Mouse (Mus musculus) intestine, embryonic 16.5 days (tissue): ENCODE results near the gene Isyna1. TPM values are rescaled to one million over a fixed set of nuclear protein-coding genes. Genes with fewer than 3 reads are reported as not detected.
A peak's percentile ranks its signal among the peaks of the same experiment; 100 is the strongest.

ENCODE experiments used
- ATAC-seq: fragments of 200-750 bp; cut with Nextera tagmentation; 2 replicates; pipeline ENCODE4 v1.8.0; 2017; ENCODE audit warnings: moderate TSS enrichment, moderate library complexity
- H3K27ac ChIP-seq: fragments of 300-500 bp; sonication (generic); 2 replicates; pipeline ENCODE4 v1.5.1; 2014; ENCODE audit warnings: mild to moderate bottlenecking, low read length
- H3K27me3 ChIP-seq: fragments of 300-500 bp; sonication (generic); replicated peaks from 2 replicates; pipeline ENCODE4 v1.6.1; 2014; ENCODE audit warnings: low read length, control low read depth, mixed read lengths; ENCODE audit not compliant: control insufficient read depth, insufficient read depth
- H3K36me3 ChIP-seq: fragments of 300-500 bp; sonication (generic); 2 replicates; pipeline ENCODE4 v1.6.1; 2014; ENCODE audit warnings: low read length, control low read depth; ENCODE audit not compliant: control insufficient read depth, insufficient read depth
- H3K4me1 ChIP-seq: fragments of 300-500 bp; sonication (generic); 2 replicates; pipeline ENCODE4 v1.6.1; 2014; ENCODE audit warnings: low read length, control low read depth, mixed read lengths; ENCODE audit not compliant: control insufficient read depth, insufficient read depth
- H3K4me2 ChIP-seq: fragments of 300-500 bp; sonication (generic); 2 replicates; pipeline ENCODE4 v1.6.1; 2014; ENCODE audit warnings: low read depth, low read length, control low read depth
- H3K4me3 ChIP-seq: fragments of 300-500 bp; sonication (generic); 2 replicates; pipeline ENCODE4 v1.5.1; 2014; ENCODE audit warnings: mild to moderate bottlenecking, low read length
- H3K9ac ChIP-seq: fragments of 300-500 bp; sonication (generic); 2 replicates; pipeline ENCODE4 v1.6.1; 2014; ENCODE audit warnings: low read depth, low read length
- H3K9me3 ChIP-seq: fragments of 300-500 bp; sonication (generic); 2 replicates; pipeline ENCODE4 v1.6.1; 2016; ENCODE audit warnings: low read length, control low read depth; ENCODE audit not compliant: control insufficient read depth
- WGBS: fragments of 180-500 bp; shearing (Covaris S2); extraction: QIAGEN DNeasy Blood & Tissue Kit; methylation state at CpG from one replicate; pipeline ENCODE4 v1.1.7; 2014; 5-methylcytosine and 5-hydroxymethylcytosine counted together
- polyA plus RNA-seq: library from polyadenylated mRNA; unstranded; fragments of >200 nt; fragmentation: Nextera tagmentation; extraction: Ambion mirVana; gene quantifications from 2 replicates; pipeline ENCODE4 v1.2.1, GENCODE M21; 2015

Gene Isyna1
- polyA plus RNA-seq, 1 experiment from 2014 or later, result 121 TPM

GRCm38 (mm10) chr8:70638752-70639151 is 44.6 kb downstream of the Isyna1 start:
- peak; percentile 58 for ATAC-seq
- Histone ChIP-seq H3K9ac (no peak overlapping the region), H3K4me2 (no peak overlapping the region), H3K9me3 (no peaks in the 10 kb centered on the region), H3K36me3 (no peaks in the 10 kb centered on the region), H3K4me1 (peaks cover 20% of the 10 kb centered on the region), H3K27me3 (no peaks in the 10 kb centered on the region), H3K27ac (peak overlapping the region; percentile 43; the same call in 1 of the 2 replicates), H3K4me3 (no peak overlapping the region)
- WGBS, result 50% methylated on average over 9 of the region's 9 CpGs

DNA sequence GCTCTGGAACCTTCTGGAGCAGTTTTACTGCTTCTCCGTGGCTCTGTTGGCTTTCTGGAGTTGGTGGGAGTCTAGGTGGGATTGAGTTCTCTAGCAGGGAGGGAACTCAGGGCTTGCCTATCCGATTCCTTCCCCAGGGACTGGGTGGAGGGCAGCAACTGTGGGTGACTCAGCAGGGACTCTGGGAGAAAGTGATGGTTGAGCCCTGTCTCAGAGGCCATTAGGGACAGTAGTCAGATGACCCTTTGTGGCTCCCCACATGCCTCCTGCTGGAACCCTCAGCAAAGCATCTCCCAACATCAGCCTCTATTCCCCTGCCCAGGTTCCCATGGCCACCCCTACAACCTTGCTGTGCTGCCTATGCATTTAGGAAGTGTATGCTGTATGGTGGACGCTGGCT is 48.8 kb downstream of the Isyna1 start:
- no peak for ATAC-seq
- no peak overlapping the region for H3K27ac ChIP-seq
- 68% methylated on average over 3 of the region's 3 CpGs for WGBS

GRCm38 (mm10) chr8:70644065-70644464 is 49.9 kb downstream of the Isyna1 start:
- Histone ChIP-seq H3K4me2 (no peak overlapping the region), H3K27ac (no peak overlapping the region), H3K27me3 (no peaks in the 10 kb centered on the region), H3K9ac (no peak overlapping the region), H3K4me3 (no peak overlapping the region), H3K36me3 (no peaks in the 10 kb centered on the region), H3K9me3 (no peaks in the 10 kb centered on the region), H3K4me1 (peaks cover 25% of the 10 kb centered on the region)
- WGBS, result 77% methylated on average over 2 of the region's 2 CpGs
- no peak for ATAC-seq

More for the DNA sequence above, 48.8 kb downstream of the Isyna1 start:
- H3K9me3 ChIP-seq, result no peaks in the 10 kb centered on the region
- no peak overlapping the region for H3K4me3 ChIP-seq
- no peak overlapping the region for H3K9ac ChIP-seq
- peaks cover 26% of the 10 kb centered on the region for H3K4me1 ChIP-seq
- no peak overlapping the region for H3K4me2 ChIP-seq
- H3K36me3 ChIP-seq, result no peaks in the 10 kb centered on the region
- H3K27me3 ChIP-seq, result no peaks in the 10 kb centered on the region

GRCm38 (mm10) chr8:70645501-70646224 is 51.5 kb downstream of the Isyna1 start:
- H3K9me3 ChIP-seq, result no peaks in the 10 kb centered on the region
- H3K27me3 ChIP-seq, result no peaks in the 10 kb centered on the region
- H3K36me3 ChIP-seq, result peaks cover 3% of the 10 kb centered on the region; the same call in 1 of the 2 replicates
- no peak overlapping the region for H3K9ac ChIP-seq
- ATAC-seq, result no peak
- WGBS, result 51% methylated on average over 17 of the region's 17 CpGs
- no peak overlapping the region for H3K4me2 ChIP-seq
- H3K27ac ChIP-seq, result peak overlapping the region; percentile 33
- no peak overlapping the region for H3K4me3 ChIP-seq
- peaks cover 40% of the 10 kb centered on the region for H3K4me1 ChIP-seq

DNA sequence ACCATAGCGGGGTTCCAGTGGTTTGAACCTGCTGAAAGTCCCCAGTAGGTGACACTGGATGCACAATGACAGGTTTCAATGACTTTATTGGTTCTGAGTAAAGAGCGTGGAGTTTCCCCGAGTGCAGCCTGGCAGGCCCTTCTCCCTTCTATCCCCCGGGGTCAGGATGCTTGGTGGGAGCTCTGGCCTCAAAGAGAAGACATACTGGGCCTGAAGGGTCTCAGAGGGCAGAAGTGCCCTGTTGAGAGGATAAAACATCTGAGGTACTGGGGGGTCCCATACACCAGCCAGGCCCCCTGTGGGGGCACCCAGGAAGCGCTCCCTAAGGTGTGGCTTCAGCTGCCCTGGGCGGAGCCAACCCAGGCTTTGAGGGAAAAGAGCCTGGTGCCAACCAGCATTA is 52.2 kb downstream of the Isyna1 start:
- ATAC-seq, result no peak
- no peaks in the 10 kb centered on the region for H3K27me3 ChIP-seq
- H3K4me3 ChIP-seq, result no peak overlapping the region
- H3K27ac ChIP-seq, result peak overlapping the region; percentile 33; the same call in 1 of the 2 replicates
- H3K36me3 ChIP-seq, result peaks cover 7% of the 10 kb centered on the region; the same call in 1 of the 2 replicates
- no peaks in the 10 kb centered on the region for H3K9me3 ChIP-seq
- H3K9ac ChIP-seq, result no peak overlapping the region
- WGBS, result 76% methylated on average over 6 of the region's 6 CpGs
- peaks cover 40% of the 10 kb centered on the region for H3K4me1 ChIP-seq
- no peak overlapping the region for H3K4me2 ChIP-seq

- Histone ChIP-seq H3K9me3 (no peaks in the 10 kb centered on the region), H3K4me3 (no peak overlapping the region), H3K4me1 (peaks cover 40% of the 10 kb centered on the region), H3K27me3 (no peaks in the 10 kb centered on the region), H3K4me2 (no peak overlapping the region), H3K27ac (no peak overlapping the region), H3K9ac (no peak overlapping the region), H3K36me3 (peaks cover 7% of the 10 kb centered on the region; the same call in 1 of the 2 replicates)
- no peak for ATAC-seq
Observed at GRCm38 (mm10) chr8:70646775-70647174, 52.6 kb downstream of the Isyna1 start.

Other genes with a start within 250 kb of the Isyna1 start
- gene Upf1, start 241.1 kb upstream of the Isyna1 start, polyA plus RNA-seq, result 6.8 and 7.4 TPM in 2 replicates
- 0.39 and 0.51 TPM in 2 replicates for gene Comp, start 220.8 kb upstream of the Isyna1 start, polyA plus RNA-seq
- 12.9 and 16.4 TPM in 2 replicates for gene Crtc1, start 154.8 kb upstream of the Isyna1 start, polyA plus RNA-seq
- 21.2 and 21.5 TPM in 2 replicates for gene Klhl26, start 117.4 kb upstream of the Isyna1 start, polyA plus RNA-seq
- 2.9 and 3.3 TPM in 2 replicates for gene Tmem59l, start 107.0 kb upstream of the Isyna1 start, polyA plus RNA-seq
- gene Crlf1, start 101.2 kb upstream of the Isyna1 start, polyA plus RNA-seq, result 1.6 and 1.7 TPM in 2 replicates
- gene Rex1bd, start 87.6 kb upstream of the Isyna1 start, polyA plus RNA-seq, result 130 and 137 TPM in 2 replicates
- gene Uba52, start 83.6 kb upstream of the Isyna1 start, polyA plus RNA-seq, result 991 TPM in 2 replicates
- gene Fkbp8, start 66.6 kb upstream of the Isyna1 start, polyA plus RNA-seq, result 320 and 328 TPM in 2 replicates
- gene Kxd1, start 66.4 kb upstream of the Isyna1 start, polyA plus RNA-seq, result 65.3 and 67.3 TPM in 2 replicates
- 16.6 and 17.7 TPM in 2 replicates for gene Ell, start 54.9 kb upstream of the Isyna1 start, polyA plus RNA-seq
- 63.2 and 73.9 TPM in 2 replicates for gene Ssbp4, start 14.5 kb downstream of the Isyna1 start, polyA plus RNA-seq
- 2.9 and 3.0 TPM in 2 replicates for gene Lrrc25, start 21.8 kb downstream of the Isyna1 start, polyA plus RNA-seq
- 3.6 and 3.7 TPM in 2 replicates for gene Gdf15, start 38.1 kb downstream of the Isyna1 start, polyA plus RNA-seq
- gene Pgpep1, start 66.0 kb downstream of the Isyna1 start, polyA plus RNA-seq, result 88.3 and 101 TPM in 2 replicates
- 228 and 246 TPM in 2 replicates for gene Lsm4, start 78.9 kb downstream of the Isyna1 start, polyA plus RNA-seq
- gene Jund, start 104.6 kb downstream of the Isyna1 start, polyA plus RNA-seq, result 37.3 and 52.2 TPM in 2 replicates
- not detected in 2 replicates for gene Iqcn, start 109.1 kb downstream of the Isyna1 start, polyA plus RNA-seq
- gene Gm3336, start 124.2 kb downstream of the Isyna1 start, polyA plus RNA-seq, result 3.3 and 4.1 TPM in 2 replicates
- 0.28 and 0.64 TPM in 2 replicates for gene Pde4c, start 129.3 kb downstream of the Isyna1 start, polyA plus RNA-seq
- 24.9 and 25.6 TPM in 2 replicates for gene Rab3a, start 160.3 kb downstream of the Isyna1 start, polyA plus RNA-seq
- 78.6 and 79.8 TPM in 2 replicates for gene Mpv17l2, start 166.6 kb downstream of the Isyna1 start, polyA plus RNA-seq
- 63.7 and 65.3 TPM in 2 replicates for gene Pik3r2, start 182.3 kb downstream of the Isyna1 start, polyA plus RNA-seq
- 12.9 and 15.1 TPM in 2 replicates for gene Mast3, start 210.7 kb downstream of the Isyna1 start, polyA plus RNA-seq
- gene Il12rb1, start 214.1 kb downstream of the Isyna1 start, polyA plus RNA-seq, result 0.27 and 0.34 TPM in 2 replicates
- 8.3 and 9.0 TPM in 2 replicates for gene Arrdc2, start 245.3 kb downstream of the Isyna1 start, polyA plus RNA-seq